Mouse (Mus musculus) cortical plate, adult 2 months (tissue): ENCODE measurements around the gene Fscn2. TPM values are rescaled to one million over a fixed set of nuclear protein-coding genes. Genes with fewer than 3 reads are reported as not detected.
A peak's percentile ranks its signal among the peaks of the same experiment; 100 is the strongest.
"Not testable (repeated sequence)": the region's sequence is repeated elsewhere in the genome, so short reads cannot be mapped to it uniquely, and the experiment has no call there.

Experiments used
- H3K27ac ChIP-seq: fragments of 200-500 bp; 2 replicates; pipeline ENCODE4 v1.5.1; 2012; ENCODE audit warnings: low read length, control low read depth, inconsistent platforms; ENCODE audit not compliant: insufficient read depth
- H3K4me1 ChIP-seq: fragments of 200-500 bp; 2 replicates; pipeline ENCODE4 v1.6.1; 2011; ENCODE audit warnings: low read length; ENCODE audit not compliant: control insufficient read depth, insufficient read depth
- H3K4me3 ChIP-seq: fragments of 200-500 bp; 2 replicates; pipeline ENCODE4 v1.5.1; 2011; ENCODE audit warnings: mild to moderate bottlenecking, low read length, control low read depth; ENCODE audit not compliant: insufficient read depth
- CTCF ChIP-seq: fragments of 200-500 bp; IDR thresholded peaks from 2 replicates; pipeline ENCODE4 v1.5.1; 2011; ENCODE audit warnings: mild to moderate bottlenecking, control low read depth, low read length; ENCODE audit not compliant: insufficient read depth; ENCODE audit errors: extremely low read depth
- POLR2A ChIP-seq: fragments of 200-500 bp; IDR thresholded peaks from 2 replicates; pipeline ENCODE4 v1.6.1; 2011; ENCODE audit warnings: mild to moderate bottlenecking, low read length, control low read depth; ENCODE audit not compliant: insufficient read depth; ENCODE audit errors: extremely low read depth
- polyA plus RNA-seq: library from polyadenylated mRNA; depleted of rRNA; stranded (reverse); fragments of >200 nt; gene quantifications from 2 replicates; pipeline ENCODE4 v1.2.3, GENCODE M21; 2012

Fscn2 gene
- polyA plus RNA-seq, 1 experiment, result 0.67 TPM

DNA sequence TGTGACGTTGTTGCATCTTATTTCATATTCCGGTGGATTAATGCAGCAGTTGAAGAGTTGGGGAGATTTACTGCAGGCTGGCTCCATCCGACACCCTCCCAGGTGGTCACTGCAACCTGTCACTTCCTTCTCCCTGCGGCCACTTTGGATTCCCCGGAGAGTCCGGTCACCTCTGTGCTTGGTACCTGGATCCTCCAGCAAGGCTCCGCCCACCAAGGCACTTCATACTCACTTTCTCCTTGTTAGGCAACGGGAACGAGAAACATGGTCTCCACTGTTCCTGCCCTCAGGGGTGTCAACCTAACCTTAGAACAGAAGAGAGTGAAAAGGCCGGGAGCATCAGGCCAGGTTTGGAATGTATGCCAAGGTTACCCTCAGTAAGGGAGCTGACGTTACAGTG is 10.6 kb upstream of the Fscn2 start:
- Histone ChIP-seq H3K27ac (peak overlapping the region; percentile 95; the same call in 1 of the 2 replicates), H3K4me3 (peak overlapping the region; percentile 64; the same call in 1 of the 2 replicates)
- TF ChIP-seq CTCF (no peak), POLR2A (no peak)

DNA sequence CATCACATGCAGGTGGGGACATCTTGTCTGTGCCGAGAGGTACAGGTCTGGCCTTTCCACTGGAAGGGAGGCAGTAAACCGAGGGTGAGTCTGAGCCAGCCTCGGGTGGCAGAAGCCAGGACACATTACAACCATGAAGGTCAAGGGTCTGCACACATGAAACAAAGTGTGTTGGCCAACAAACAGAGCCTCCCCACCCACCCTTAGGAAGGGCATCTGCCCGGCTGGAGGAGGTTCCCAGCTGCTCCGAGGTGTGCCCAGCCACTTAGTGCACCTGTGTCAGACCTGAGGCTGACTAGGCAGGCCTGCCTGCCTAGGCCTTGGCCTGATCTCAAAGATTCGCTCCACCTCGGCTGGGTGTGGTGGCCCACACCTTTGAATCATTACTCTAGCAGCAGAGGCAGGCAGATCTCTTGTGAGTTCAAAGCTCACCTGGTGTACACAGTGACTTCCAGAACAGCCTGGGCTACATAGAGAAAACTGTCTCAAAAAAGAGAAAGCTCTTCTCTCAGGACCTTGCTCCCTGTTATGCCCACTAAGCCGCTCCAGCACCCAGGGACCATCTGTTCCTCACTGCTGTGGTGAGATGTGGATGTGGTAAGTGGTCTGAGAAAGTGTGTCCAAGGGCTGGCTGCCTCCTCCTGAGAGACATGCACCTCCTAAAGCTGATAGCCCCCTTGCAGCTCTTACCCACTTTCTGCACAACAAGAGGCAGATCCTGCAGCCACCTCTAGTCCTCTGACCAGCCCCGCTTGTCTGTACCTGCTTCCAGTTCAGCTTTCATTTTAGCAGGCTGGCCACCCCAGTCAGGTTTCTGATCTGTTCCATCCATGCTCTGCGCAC is 9.9 kb upstream of the Fscn2 start:
- no peak for TF ChIP-seq POLR2A
- Histone ChIP-seq H3K27ac (no peak overlapping the region), H3K4me3 (no peak overlapping the region; the same call in 1 of the 2 replicates), H3K4me1 (peaks cover 3% of the 10 kb centered on the region; the same call in 1 of the 2 replicates)

More for the DNA sequence above, 10.6 kb upstream of the Fscn2 start:
- H3K4me1 ChIP-seq, result peaks cover 3% of the 10 kb centered on the region; the same call in 1 of the 2 replicates

DNA sequence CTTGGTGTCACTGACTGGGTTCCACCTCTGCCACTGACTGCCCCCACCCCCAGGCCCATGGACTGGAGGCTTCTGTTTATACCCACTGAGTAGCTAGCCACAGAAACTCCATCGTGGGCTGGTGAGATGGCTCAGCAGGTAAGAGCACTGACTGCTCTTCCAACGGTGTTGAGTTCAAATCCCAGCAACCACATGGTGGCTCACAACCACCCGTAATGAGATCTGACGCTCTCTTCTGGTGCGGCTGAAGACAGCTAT is 9.3 kb upstream of the Fscn2 start:
- H3K27ac ChIP-seq, H3K4me3 ChIP-seq, H3K4me1 ChIP-seq: not testable (repeated sequence)

- TF ChIP-seq CTCF, result no peak
- Histone ChIP-seq H3K27ac (no peak overlapping the region), H3K4me1 (peaks cover 5% of the 10 kb centered on the region), H3K4me3 (no peak overlapping the region)
Measured at GRCm38 (mm10) chr11:120352571-120353290, 8.6 kb upstream of the Fscn2 start.

GRCm38 (mm10) chr11:120353500-120354303 is 7.6 kb upstream of the Fscn2 start:
- no peak for TF ChIP-seq POLR2A
- peak; percentile 32 for TF ChIP-seq CTCF
- peaks cover 5% of the 10 kb centered on the region for H3K4me1 ChIP-seq

GRCm38 (mm10) chr11:120354304-120355276 is 6.7 kb upstream of the Fscn2 start:
- Histone ChIP-seq H3K4me1 (peaks cover 5% of the 10 kb centered on the region), H3K4me3 (no peak overlapping the region), H3K27ac (no peak overlapping the region)
- TF ChIP-seq POLR2A (no peak), CTCF (no peak)

More at GRCm38 (mm10) chr11:120353500-120354303, 7.6 kb upstream of the Fscn2 start:
- Histone ChIP-seq H3K4me3 (no peak overlapping the region), H3K27ac (no peak overlapping the region)

GRCm38 (mm10) chr11:120355277-120356039 is 5.9 kb upstream of the Fscn2 start:
- TF ChIP-seq CTCF (no peak), POLR2A (no peak)
- H3K27ac ChIP-seq, result no peak overlapping the region
- H3K4me3 ChIP-seq, result no peak overlapping the region
- peaks cover 5% of the 10 kb centered on the region for H3K4me1 ChIP-seq

DNA sequence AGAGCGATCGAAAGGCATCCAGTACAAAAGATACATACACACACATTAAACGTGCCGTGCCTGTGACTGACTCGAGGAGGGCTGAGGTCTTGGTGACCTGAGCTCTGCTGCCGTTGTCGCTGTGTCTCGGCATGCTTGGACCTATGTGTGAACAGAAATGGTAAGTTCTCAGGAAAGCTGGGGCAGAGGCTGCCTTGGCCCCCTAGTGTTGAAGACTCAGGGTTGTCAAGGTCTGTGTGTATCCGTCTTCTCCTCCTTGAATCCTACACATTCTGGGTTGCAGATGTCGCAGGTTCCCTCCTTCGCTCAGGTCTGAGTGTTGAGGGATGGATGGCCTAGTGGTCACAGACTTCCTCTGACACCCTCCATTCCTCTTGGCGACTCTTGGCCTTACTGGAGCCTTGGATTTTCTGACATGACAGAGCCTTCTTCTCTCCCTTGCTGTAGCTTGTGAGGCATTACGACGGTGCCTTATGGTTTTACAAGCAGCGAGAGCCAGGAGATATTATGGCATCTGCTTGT is 5.0 kb upstream of the Fscn2 start:
- TF ChIP-seq CTCF (no peak), POLR2A (no peak)
- peaks cover 5% of the 10 kb centered on the region for H3K4me1 ChIP-seq
- H3K4me3 ChIP-seq, result no peak overlapping the region
- H3K27ac ChIP-seq, result no peak overlapping the region
